Mouse (Mus musculus): ENCODE results near the gene Rybp. TPM values are rescaled to one million over a fixed set of nuclear protein-coding genes. Genes with fewer than 3 reads are reported as not detected.
A peak's percentile ranks its signal among the peaks of the same experiment; 100 is the strongest.

Gene Rybp
- 10 to 100 TPM; 51.9 to 53.9 TPM for total RNA-seq (2021)
- long read RNA-seq, experiment 1, partial matches to known transcripts, result 0 of 6 reads
- long read RNA-seq, experiment 1, other reads (novel, unspliced or antisense), result 6 of 6 reads
- long read RNA-seq, experiment 2, partial matches to known transcripts, result 1 of 9 reads
- long read RNA-seq, experiment 2, other reads (novel, unspliced or antisense), result 8 of 9 reads

- TF ChIP-seq CTCF (conservative IDR thresholded peaks at IDR 0.05), result peak; percentile 24
- Histone ChIP-seq H3K4me3 (peak within 1 kb of the TSS; percentile 77), H3K27ac (peak within 1 kb of the TSS; percentile 96)
- peak; percentile 92 to 95 for DNase-seq (ENCODE audit: low spot score in 2 of 2)
These were observed at the start of gene Rybp for GRCm38 (mm10) chr6:100287334-100288015. Rybp (minus strand) TSS chr6:100287485.

DNA sequence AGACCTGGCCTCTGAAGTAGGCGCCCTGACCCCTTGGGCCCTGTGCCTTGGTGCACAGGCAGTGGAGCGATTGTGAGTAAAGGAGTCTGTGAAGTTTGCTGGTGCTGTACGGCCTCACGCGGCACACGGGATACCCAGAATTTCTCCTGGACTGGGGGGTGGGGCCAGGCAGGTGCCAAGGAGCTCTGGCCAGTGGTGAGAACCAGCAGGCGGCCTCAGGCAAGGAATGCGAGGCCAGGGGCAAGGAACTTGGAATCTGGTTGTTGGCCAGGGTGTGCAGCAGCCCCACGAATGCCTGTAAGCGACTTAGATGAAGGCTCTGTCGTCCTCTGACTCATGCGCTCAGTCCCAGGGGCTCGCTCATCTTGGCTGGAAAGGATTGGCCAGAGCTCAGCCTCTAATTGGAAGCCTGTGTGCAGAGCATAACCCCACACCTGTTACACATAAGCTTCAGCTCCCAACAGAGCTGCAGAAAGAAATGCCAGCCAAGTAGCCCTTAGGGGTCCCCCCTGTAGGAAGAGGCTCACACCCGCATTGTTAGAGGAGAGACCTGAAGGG, 49.4 kb upstream of the Rybp start:
- no peak for TF ChIP-seq CTCF (conservative IDR thresholded peaks at IDR 0.05)
- Histone ChIP-seq H3K27ac (no peak overlapping the region), H3K4me3 (no peak overlapping the region)
- DNase-seq (ENCODE audit: low spot score in 2 of 2), result no peak

DNA sequence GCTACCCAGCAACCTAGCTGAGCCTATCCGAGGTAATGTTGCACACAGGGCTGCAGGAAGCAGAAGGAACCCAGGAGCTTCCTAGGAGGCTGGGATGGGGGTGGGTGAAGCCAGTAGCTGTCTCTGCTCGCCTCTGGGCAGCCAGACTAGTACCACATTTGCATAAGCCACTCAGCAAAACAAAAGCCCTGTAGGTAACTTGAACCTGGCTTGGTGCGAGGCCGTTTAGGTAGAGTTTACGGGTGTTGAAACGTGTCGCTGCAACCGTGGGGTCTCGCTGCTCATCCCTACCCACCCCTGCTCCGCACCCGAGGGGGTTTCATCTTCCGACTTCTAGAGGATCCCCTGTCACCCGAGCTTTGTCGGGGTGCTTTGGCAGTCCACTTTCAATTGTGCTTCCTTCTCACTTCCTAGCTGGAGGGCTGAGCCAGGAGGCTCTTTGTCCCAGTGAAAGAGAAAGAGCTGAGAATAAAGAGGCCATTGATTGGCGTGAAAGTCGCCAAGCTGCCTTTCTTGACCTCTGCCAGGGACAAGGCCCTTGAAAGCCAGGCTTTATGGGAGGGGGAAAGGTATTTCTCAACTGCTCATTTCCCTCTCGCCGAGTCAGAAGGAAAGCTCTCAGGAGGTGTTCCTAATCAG, 48.3 kb upstream of the Rybp start:
- no peak overlapping the region; the same call in 1 of the 2 replicates for H3K4me3 ChIP-seq
- no peak overlapping the region for H3K27ac ChIP-seq
- no peak for DNase-seq (ENCODE audit: low spot score in 2 of 2)
- no peak for TF ChIP-seq CTCF (conservative IDR thresholded peaks at IDR 0.05)

- no peak for DNase-seq (ENCODE audit: low spot score in 2 of 2)
- Histone ChIP-seq H3K27ac (no peak overlapping the region), H3K4me3 (no peak overlapping the region)
- no peak for TF ChIP-seq CTCF (conservative IDR thresholded peaks at IDR 0.05)
These were observed 46.5 kb upstream of the Rybp start for GRCm38 (mm10) chr6:100333745-100334144.

GRCm38 (mm10) chr6:100332479-100332878, 45.2 kb upstream of the Rybp start:
- DNase-seq (ENCODE audit: low spot score in 2 of 2), result no peak
- Histone ChIP-seq H3K4me3 (no peak overlapping the region), H3K27ac (no peak overlapping the region)
- TF ChIP-seq CTCF (conservative IDR thresholded peaks at IDR 0.05), result no peak

DNA sequence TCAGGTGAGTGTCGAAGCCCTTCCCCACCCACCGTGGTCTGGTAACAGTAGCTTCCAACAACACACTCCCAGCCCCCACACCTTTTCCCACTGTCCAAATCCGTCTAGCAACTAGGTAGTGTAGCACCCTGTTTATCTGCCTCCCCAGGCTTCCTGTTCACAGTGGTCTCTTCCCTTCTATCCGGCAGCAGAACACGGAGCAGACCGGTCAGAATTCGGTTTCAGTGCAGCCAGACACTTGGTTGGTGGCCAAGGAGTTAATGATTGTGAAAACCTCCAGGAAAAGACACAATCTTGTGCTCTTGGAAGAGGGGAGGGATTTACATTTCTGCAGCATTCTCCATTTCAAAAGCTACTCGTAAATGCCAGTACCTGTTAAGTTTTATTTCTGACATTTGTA, 44.3 kb upstream of the Rybp start:
- H3K27ac ChIP-seq, result no peak overlapping the region
- H3K4me3 ChIP-seq, result no peak overlapping the region
- TF ChIP-seq CTCF (conservative IDR thresholded peaks at IDR 0.05), result no peak
- no peak for DNase-seq (ENCODE audit: low spot score in 2 of 2)

DNA sequence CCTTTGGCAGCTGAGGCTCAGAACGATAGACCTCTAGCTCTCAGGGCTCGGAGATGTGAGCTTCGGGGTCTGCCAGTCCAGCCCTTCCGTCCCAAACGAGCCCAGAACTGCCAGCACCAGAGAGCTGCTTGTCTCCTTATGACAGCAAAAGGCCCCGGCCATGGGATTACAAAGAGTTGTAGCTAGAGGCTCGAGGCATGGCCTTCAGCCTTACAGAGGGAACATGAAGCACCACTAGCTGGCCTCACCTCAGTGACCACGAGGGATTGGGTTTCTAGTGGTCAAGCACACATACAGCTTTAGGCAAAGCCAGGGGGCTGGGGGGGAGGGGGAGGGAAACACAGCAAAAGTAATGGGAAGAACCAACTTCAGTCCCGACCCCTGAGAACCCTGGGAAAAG, 43.8 kb upstream of the Rybp start:
- DNase-seq (ENCODE audit: low spot score in 2 of 2), result no peak
- no peak for TF ChIP-seq CTCF (conservative IDR thresholded peaks at IDR 0.05)
- no peak overlapping the region for H3K4me3 ChIP-seq
- no peak overlapping the region for H3K27ac ChIP-seq

DNA sequence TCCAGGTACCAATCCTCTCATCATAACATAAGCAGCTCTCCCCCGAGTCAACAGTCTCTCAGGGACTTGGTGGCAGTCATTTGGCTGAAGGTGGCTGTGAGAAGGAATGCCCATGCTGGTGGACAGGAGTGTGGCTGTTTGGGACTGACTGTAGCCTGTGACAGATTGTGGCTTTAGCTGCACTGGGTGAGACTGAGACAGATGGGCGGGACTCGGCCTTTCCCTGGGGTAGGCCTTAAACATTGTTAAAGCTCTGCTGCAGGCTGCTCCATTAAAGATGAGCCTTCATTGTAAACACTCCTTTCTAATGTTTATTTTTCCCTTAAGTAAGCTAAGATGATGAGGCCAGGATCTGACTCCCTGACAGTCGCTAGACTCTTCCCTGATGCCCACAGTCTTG, 42.3 kb upstream of the Rybp start:
- DNase-seq (ENCODE audit: low spot score in 2 of 2), result no peak
- no peak for TF ChIP-seq CTCF (conservative IDR thresholded peaks at IDR 0.05)
- H3K27ac ChIP-seq, result no peak overlapping the region
- no peak overlapping the region for H3K4me3 ChIP-seq

DNA sequence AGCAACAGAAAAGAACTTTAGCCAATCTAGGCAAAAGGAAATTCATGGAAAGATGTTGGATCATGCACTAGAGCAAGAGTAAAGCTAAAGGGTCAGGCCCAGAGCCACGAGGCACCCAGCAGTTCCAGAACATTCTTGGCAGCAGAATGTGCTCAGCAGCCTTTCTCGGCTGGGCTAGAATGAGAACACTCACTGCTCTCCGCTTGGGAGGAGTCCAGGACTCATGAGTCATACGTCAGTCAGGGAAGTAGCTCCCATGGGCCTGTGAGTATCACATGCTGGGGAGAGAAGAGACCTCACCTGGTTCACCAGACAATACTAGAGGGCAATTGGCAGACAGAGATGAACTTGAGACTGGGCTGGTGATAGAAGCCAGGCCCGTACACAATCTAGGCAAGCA, 39.8 kb upstream of the Rybp start:
- no peak for TF ChIP-seq CTCF (conservative IDR thresholded peaks at IDR 0.05)
- peak; percentile 55 to 67 for DNase-seq (ENCODE audit: low spot score in 2 of 2)
- Histone ChIP-seq H3K4me3 (no peak overlapping the region), H3K27ac (no peak overlapping the region)

- DNase-seq (ENCODE audit: low spot score in 2 of 2), result no peak
- TF ChIP-seq CTCF (conservative IDR thresholded peaks at IDR 0.05), result no peak
- Histone ChIP-seq H3K4me3 (no peak overlapping the region), H3K27ac (no peak overlapping the region)
These were observed 36.6 kb upstream of the Rybp start for GRCm38 (mm10) chr6:100323756-100324430.

GRCm38 (mm10) chr6:100322561-100322960, 35.3 kb upstream of the Rybp start:
- no peak overlapping the region for H3K4me3 ChIP-seq
- H3K27ac ChIP-seq, result no peak overlapping the region
- no peak for DNase-seq (ENCODE audit: low spot score in 2 of 2)
- no peak for TF ChIP-seq CTCF (conservative IDR thresholded peaks at IDR 0.05)

DNA sequence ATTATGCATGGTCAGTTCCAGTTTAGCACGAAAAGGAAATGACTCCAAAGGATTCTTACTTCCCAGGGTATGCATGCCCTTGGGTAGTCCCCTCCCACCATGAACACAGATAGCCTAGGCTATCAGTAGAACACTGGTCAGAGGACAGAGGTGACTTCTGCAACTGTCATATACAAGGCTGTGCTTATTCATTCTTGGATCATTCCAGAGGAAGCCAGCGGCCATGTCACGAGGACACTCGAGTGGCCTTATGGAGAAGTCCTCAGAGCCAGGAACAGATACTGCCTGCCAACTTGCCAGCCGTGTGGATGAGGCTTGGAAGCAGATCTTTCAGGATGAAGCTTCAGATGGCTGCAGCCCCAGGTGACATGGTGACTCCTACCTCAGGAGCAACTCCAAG, 34.9 kb upstream of the Rybp start:
- Histone ChIP-seq H3K27ac (no peak overlapping the region), H3K4me3 (no peak overlapping the region)
- TF ChIP-seq CTCF (conservative IDR thresholded peaks at IDR 0.05), result no peak
- no peak for DNase-seq (ENCODE audit: low spot score in 2 of 2)

DNA sequence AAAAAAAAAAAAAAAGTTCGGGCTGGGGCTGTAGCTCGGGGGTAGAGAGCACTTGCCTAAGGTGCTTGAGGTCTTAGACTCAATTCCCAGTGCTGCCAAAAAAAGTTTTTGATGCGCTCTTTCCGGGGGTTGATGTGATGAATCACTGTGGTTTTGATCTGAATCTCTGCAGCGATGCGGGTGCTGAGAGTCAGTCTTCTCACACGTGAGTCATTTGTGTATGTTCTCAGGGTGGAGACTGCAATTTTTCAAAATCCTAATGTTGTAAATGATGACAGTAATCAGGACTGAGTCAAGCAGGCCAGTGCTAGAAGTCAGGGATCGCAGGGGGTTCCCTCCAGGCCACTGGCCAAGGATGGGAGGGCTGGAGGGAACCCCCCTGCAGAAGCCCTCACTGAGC, 26.9 kb upstream of the Rybp start:
- Histone ChIP-seq H3K27ac (no peak overlapping the region), H3K4me3 (no peak overlapping the region)
- DNase-seq (ENCODE audit: low spot score in 2 of 2), result no peak
- TF ChIP-seq CTCF (conservative IDR thresholded peaks at IDR 0.05), result no peak

Measured in layer of hippocampus, adult 2 months (tissue).